Mouse (Mus musculus) olfactory bulb, adult 2 months (tissue): ENCODE measurements around the gene Sorbs1.

Source experiments
- CTCF ChIP-seq: fragments of 200-500 bp; IDR thresholded peaks from 2 replicates; pipeline ENCODE4 v1.5.1; 2012; ENCODE audit warnings: low read depth, mild to moderate bottlenecking, low read length, moderate library complexity; ENCODE audit not compliant: insufficient read depth
- POLR2A ChIP-seq: fragments of 200-500 bp; IDR thresholded peaks from 2 replicates; pipeline ENCODE4 v1.6.1; 2012; ENCODE audit warnings: mild to moderate bottlenecking, low read depth, low read length, moderate library complexity; ENCODE audit not compliant: insufficient read depth

GRCm38 (mm10) chr19:40333081-40333480, 180.5 kb downstream of the Sorbs1 start:
- TF ChIP-seq CTCF (no peak), POLR2A (no peak)
